Mouse (Mus musculus) liver, embryonic 12.5 days (tissue): ENCODE data around the gene Hoga1. TPM values are rescaled to one million over a fixed set of nuclear protein-coding genes. Genes with fewer than 3 reads are reported as not detected.

ENCODE experiments used
- ATAC-seq: fragments of 200-750 bp; cut with Nextera tagmentation; 2 replicates; pipeline ENCODE4 v1.8.0; 2017; ENCODE audit warnings: moderate number of reproducible peaks, mild to moderate bottlenecking, moderate library complexity
- H3K27ac ChIP-seq: fragments of 300-500 bp; sonication (generic); 2 replicates; pipeline ENCODE4 v1.5.1; 2016; ENCODE audit warnings: mild to moderate bottlenecking
- H3K27me3 ChIP-seq: fragments of 300-500 bp; sonication (generic); replicated peaks from 2 replicates; pipeline ENCODE4 v1.6.1; 2016; ENCODE audit warnings: mild to moderate bottlenecking, moderate library complexity
- H3K36me3 ChIP-seq: fragments of 300-500 bp; sonication (generic); 2 replicates; pipeline ENCODE4 v1.6.1; 2016; ENCODE audit warnings: mild to moderate bottlenecking, moderate library complexity
- H3K4me1 ChIP-seq: fragments of 300-500 bp; sonication (generic); 2 replicates; pipeline ENCODE4 v1.6.1; 2016
- H3K4me2 ChIP-seq: fragments of 300-500 bp; sonication (generic); 2 replicates; pipeline ENCODE4 v1.6.1; 2016; ENCODE audit warnings: mild to moderate bottlenecking, moderate library complexity
- H3K4me3 ChIP-seq: fragments of 300-500 bp; sonication (generic); 2 replicates; pipeline ENCODE4 v1.5.1; 2016; ENCODE audit warnings: mild to moderate bottlenecking, moderate library complexity
- H3K9ac ChIP-seq: fragments of 300-500 bp; sonication (generic); 2 replicates; pipeline ENCODE4 v1.6.1; 2016; ENCODE audit warnings: mild to moderate bottlenecking, moderate library complexity
- H3K9me3 ChIP-seq: fragments of 300-500 bp; sonication (generic); replicated peaks from 2 replicates; pipeline ENCODE4 v1.6.1; 2016; ENCODE audit warnings: mild to moderate bottlenecking, moderate library complexity
- WGBS: fragments of 180-500 bp; shearing (Covaris S2); methylation state at CpG from one replicate; pipeline ENCODE4 v1.1.7; 2016; ENCODE audit not compliant: insufficient replicate concordance; 5-methylcytosine and 5-hydroxymethylcytosine counted together
- polyA plus RNA-seq: library from polyadenylated mRNA; unstranded; fragments of >200 nt; fragmentation: Nextera tagmentation; extraction: Ambion mirVana; gene quantifications from 2 replicates; pipeline ENCODE4 v1.2.1, GENCODE M21; 2016

Hoga1 gene
- 11.6 and 11.9 TPM in 2 replicates for polyA plus RNA-seq

DNA sequence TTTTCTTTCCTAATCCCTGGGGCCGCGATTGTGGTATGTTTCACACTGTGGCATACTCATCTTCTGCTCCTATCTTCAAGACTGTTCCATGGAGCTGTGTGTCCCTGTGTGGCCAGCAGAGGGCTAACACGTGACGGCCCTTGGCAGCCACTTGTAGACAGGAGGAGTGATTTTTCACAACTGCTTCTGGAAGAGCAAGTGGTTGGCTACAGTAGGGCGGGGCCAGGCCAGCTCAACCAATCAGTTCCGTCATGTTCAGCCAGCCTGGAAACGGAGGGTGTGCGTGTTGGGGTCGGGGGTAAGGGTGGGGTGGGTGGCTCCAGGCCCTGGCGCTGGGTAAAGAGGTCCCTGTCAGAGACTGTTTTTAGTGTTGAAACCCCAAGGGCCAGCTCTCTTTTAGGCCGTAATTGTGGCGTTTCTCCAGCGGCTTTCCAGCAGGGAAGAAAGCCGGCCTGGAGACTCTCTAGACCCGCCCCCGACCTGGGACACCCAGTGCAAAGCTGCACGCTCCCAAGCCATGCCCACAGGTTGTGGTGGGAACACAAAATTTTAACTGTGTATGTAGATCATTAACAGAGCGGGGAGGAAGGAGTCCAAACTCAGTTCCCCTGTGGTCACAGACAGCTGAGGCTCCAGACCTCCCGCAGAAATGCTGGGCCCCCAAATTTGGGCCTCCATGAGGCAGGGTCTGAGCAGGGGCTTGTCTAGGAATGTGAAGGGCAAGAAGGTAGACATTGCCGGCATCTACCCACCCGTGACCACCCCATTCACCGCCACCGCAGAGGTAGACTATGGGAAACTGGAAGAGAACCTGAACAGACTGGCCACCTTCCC is at the start of gene Hoga1:
Hoga1 (plus strand) TSS at position 342 of the 834 bp plus-strand sequence.
- H3K4me1 ChIP-seq, result 0 out of 2 replicates have a peak, but pooled peaks cover 7% of the 10 kb centered on the region
- peaks cover 24% of the 10 kb centered on the region for H3K27me3 ChIP-seq
- peak within 1 kb of the TSS; percentile 62 for H3K4me2 ChIP-seq
- no peaks in the 10 kb centered on the region for H3K9me3 ChIP-seq
- peak within 1 kb of the TSS; percentile 14; the same call in 1 of the 2 replicates for H3K9ac ChIP-seq
- H3K36me3 ChIP-seq, result no peaks in the 10 kb centered on the region
- peak within 1 kb of the TSS; percentile 20; the same call in 1 of the 2 replicates for H3K27ac ChIP-seq
- WGBS, result 16% methylated on average over 23 of the region's 23 CpGs
- H3K4me3 ChIP-seq, result peak within 1 kb of the TSS; percentile 42
- peak; percentile 81 for ATAC-seq

DNA sequence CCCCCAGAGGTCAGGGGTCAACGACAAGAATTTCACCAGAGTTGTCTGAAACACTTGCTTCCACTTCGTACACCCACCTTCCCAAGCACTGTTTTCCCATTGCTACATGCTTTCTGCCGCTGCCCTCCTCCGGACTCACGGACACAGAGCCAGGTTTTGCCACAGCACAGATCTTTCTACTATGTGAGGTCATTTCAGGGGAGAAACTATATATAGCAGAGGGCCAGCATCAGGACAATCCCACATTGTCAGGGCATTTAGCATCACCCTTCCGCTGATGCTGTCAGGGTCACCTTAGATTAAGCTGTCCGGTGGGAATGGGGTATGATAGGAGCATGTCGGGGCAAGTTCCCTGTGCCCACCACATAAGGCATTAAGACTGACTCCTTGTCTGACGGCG is 48.3 kb upstream of the Hoga1 start:
- WGBS, result 80% methylated on average over 10 of the region's 10 CpGs
- H3K36me3 ChIP-seq, result no peaks in the 10 kb centered on the region
- no peaks in the 10 kb centered on the region for H3K9me3 ChIP-seq
- no peak overlapping the region for H3K4me3 ChIP-seq
- ATAC-seq, result no peak
- H3K4me2 ChIP-seq, result no peak overlapping the region
- H3K27me3 ChIP-seq, result no peaks in the 10 kb centered on the region
- H3K27ac ChIP-seq, result no peak overlapping the region
- no peak overlapping the region for H3K9ac ChIP-seq
- peaks cover 33% of the 10 kb centered on the region for H3K4me1 ChIP-seq

DNA sequence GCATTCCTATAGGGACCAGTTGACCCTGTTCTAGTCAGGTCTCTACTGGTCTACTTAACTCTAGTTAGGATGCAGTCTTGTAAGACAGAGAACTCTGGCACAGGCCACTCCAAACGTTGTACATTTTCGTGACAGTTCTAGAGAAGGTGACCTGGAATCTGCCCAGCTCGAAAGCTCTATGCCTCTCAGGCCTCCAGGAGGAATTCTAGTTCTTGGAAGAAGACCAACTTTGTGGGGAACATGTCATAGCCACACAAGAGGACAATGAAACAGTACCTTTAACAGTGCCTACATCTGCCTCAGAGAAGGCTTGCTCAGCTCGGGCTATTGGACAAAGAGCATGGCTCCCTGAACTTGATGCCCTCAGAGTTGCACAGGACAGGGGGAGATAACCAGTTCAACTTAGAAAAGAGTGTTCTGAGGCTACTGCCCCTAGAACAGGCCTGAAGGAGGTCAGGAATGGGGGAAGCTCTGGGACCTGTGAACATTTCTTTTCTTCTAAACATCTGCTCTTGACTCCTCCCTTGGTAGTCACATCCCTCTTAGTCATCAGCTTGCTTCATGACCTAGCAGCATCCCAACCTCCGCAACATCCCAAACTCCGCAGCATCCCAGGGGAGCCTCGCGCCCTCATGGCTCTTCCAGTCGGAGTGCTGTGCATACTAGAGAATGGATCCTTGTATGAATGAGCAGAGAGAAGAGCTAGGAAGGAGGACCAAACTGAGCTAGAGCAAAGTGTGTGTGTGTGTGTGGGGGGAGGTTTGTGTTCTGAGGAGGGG is 46.5 kb upstream of the Hoga1 start:
- Histone ChIP-seq H3K27me3 (no peaks in the 10 kb centered on the region), H3K4me2 (no peak overlapping the region), H3K36me3 (no peaks in the 10 kb centered on the region), H3K9me3 (no peaks in the 10 kb centered on the region), H3K9ac (no peak overlapping the region), H3K4me3 (no peak overlapping the region), H3K27ac (no peak overlapping the region), H3K4me1 (peaks cover 26% of the 10 kb centered on the region)
- ATAC-seq, result no peak
- WGBS, result 73% methylated on average over 9 of the region's 9 CpGs

DNA sequence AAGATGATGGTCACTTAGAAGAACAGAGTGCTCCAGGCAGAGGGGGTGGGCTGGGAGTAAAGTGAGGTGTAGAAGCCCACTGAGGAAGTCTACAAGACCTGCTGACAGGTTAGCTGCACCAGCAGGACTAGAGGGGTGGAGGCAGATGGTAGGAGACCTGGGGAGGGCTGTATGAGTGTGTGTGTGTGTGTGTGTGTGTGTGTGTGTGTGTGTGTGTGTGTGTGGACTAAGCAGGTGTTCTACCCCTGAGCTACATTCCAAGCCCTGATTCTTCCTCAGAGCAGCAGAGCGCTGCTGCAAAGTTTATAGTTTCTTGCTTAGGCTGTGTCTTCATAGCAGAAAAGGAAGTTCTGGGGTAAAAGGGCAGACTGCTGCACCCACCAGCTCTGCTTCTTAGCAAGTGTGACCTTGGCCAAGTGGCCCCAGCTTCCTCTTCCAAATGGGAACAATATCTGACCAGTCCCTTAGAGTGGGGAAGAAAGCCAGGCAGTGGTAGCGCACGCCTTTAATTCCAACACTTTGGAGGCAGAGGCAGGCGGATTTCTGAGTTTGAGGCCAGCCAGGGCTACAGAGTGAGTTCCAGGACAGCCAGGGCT is 45.6 kb upstream of the Hoga1 start:
- no peak overlapping the region for H3K4me2 ChIP-seq
- no peak overlapping the region for H3K4me3 ChIP-seq
- H3K4me1 ChIP-seq, result peaks cover 28% of the 10 kb centered on the region
- 48% methylated on average over 4 of the region's 4 CpGs for WGBS
- H3K27me3 ChIP-seq, result no peaks in the 10 kb centered on the region
- no peak overlapping the region; the same call in 1 of the 2 replicates for H3K27ac ChIP-seq
- no peaks in the 10 kb centered on the region for H3K36me3 ChIP-seq
- no peak overlapping the region for H3K9ac ChIP-seq
- ATAC-seq, result no peak
- no peaks in the 10 kb centered on the region for H3K9me3 ChIP-seq

DNA sequence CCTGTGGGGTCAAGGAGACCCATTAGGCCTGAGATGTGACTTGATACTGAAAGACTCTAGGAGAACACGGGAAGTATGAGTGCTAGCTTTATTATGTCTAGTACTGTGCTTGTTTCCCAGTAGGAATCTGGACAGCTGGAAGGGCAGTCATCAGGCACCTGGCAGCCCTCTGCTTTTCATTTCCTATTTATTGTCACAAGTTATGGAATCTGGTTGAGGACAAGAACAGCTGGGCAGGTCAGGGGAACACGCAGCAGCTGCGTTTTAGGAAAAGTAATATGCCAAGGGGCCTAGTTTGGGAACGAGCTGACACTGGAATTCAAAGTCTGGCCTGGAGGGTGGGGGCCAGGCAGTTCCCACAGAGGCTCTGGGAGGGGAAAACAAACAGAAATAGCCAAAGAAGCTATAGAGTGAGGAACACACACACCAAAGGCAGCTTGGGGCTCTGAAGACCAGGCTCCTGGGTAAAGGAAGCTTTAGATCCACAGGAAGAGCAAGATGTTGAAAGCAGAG is 44.9 kb upstream of the Hoga1 start:
- Histone ChIP-seq H3K36me3 (no peaks in the 10 kb centered on the region), H3K4me3 (no peak overlapping the region), H3K4me1 (peaks cover 35% of the 10 kb centered on the region), H3K4me2 (no peak overlapping the region), H3K27ac (peak overlapping the region; percentile 20), H3K9ac (no peak overlapping the region), H3K9me3 (no peaks in the 10 kb centered on the region), H3K27me3 (no peaks in the 10 kb centered on the region)
- WGBS, result 56% methylated on average over 4 of the region's 4 CpGs
- no peak for ATAC-seq

DNA sequence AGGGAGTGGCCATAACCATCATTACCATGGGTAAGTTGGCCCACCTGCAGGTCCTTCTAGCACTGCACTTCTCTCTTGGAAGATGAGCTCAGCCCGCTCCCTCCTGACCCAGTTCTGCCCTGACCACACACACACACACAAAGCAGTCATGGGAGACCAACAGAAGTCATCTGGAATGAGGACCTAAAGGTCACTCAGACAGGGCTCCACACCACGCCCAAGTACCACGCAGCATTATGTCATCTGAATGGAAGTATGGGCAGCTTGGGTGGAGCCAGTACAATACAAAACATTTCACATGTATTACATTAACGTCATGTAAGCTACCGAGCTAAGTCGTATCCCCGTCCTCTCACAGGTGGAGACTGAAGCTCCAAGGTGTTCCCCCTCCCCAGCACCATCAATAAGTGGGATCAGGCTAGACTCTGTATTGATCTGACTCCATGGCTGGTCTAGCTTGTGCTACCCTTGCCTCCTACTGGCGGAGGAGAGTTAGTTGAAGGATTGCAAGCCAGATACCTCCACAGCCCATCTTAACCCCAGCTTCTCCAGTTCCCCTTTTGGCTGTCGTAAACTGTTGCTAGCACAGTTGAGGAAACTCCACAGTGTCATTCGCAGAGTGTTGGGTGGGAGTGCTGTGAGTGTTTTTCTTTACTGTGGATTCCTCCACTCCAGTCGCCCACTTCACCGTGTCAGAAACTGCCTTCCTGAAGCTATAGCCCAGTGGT is 44.0 kb upstream of the Hoga1 start:
- Histone ChIP-seq H3K9me3 (no peaks in the 10 kb centered on the region), H3K4me1 (peaks cover 44% of the 10 kb centered on the region), H3K4me2 (no peak overlapping the region), H3K27ac (peak overlapping the region; percentile 20; the same call in 1 of the 2 replicates), H3K9ac (no peak overlapping the region), H3K36me3 (no peaks in the 10 kb centered on the region), H3K4me3 (no peak overlapping the region), H3K27me3 (no peaks in the 10 kb centered on the region)
- no peak for ATAC-seq
- 68% methylated on average over 12 of the region's 12 CpGs for WGBS

DNA sequence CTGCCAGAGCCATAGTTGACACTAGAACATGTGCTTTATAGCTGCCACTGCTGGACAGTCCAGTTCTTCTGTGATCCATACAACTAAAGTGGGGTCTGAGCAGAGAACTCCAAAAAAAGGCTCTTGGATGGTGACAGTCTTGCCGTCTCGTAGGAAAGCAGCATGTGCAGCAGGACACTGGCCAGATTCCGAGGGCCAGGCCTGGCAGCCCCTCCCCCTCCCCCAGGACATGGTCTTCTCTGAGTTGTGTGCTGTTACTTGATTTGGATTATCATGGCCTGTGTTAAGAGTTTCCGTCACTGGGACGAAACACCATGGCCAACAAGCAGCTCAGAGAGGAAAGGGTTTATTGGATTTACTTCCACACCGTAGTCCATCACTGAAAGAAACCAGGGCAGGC is 41.2 kb upstream of the Hoga1 start:
- 53% methylated on average over 6 of the region's 6 CpGs for WGBS
- Histone ChIP-seq H3K4me1 (peaks cover 51% of the 10 kb centered on the region), H3K27me3 (no peaks in the 10 kb centered on the region), H3K36me3 (no peaks in the 10 kb centered on the region), H3K4me2 (no peak overlapping the region), H3K9me3 (no peaks in the 10 kb centered on the region), H3K4me3 (no peak overlapping the region), H3K27ac (no peak overlapping the region), H3K9ac (no peak overlapping the region)
- no peak for ATAC-seq

DNA sequence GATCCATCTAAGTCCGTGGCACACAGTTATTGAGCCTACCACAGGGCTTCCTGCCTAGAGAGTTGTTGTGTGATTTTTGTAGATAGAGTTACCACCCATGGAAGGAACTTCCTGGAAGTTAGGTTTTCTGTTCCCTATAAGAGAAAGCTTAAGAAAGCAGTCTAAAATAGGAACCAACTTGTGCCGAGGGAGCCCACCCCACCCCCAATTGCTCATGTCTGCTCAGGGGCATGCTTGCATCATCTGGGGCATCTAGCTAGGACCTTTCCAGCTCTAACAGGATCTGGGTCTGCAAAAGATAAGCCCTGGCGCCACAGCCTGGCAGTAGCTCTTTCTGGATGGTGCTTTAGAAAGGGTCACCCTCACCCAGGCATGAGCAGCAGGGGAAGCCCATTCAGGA is 39.8 kb upstream of the Hoga1 start:
- peaks cover 39% of the 10 kb centered on the region for H3K4me1 ChIP-seq
- H3K4me3 ChIP-seq, result no peak overlapping the region
- ATAC-seq, result no peak
- H3K9me3 ChIP-seq, result no peaks in the 10 kb centered on the region
- no peak overlapping the region; the same call in 1 of the 2 replicates for H3K4me2 ChIP-seq
- no peaks in the 10 kb centered on the region for H3K27me3 ChIP-seq
- peak overlapping the region; percentile 18; the same call in 1 of the 2 replicates for H3K27ac ChIP-seq
- WGBS, result 18% methylated on average over 3 of the region's 3 CpGs
- no peak overlapping the region for H3K9ac ChIP-seq
- no peaks in the 10 kb centered on the region for H3K36me3 ChIP-seq

DNA sequence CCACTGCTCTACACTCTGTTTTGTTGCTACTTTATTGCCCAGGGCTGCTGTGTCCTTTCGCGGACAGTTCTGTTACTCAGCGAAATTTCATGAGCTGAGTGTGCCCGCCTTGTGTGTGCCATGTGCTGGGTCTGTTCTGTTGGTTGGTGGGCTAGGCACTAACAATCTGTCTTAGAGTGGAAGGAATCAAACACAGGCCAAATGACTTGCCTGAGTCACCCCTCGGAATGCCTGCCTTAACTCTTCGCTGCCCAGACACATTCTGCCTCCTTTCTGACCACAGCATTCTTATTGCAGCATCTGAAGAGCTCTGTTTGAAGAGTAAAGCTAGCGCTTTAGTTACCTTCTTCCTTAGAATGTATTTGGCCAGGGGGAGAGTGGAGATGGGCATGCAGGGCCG is 38.8 kb upstream of the Hoga1 start:
- H3K4me3 ChIP-seq, result no peak overlapping the region
- no peak overlapping the region for H3K27ac ChIP-seq
- no peaks in the 10 kb centered on the region for H3K9me3 ChIP-seq
- no peak overlapping the region for H3K9ac ChIP-seq
- no peak for ATAC-seq
- WGBS, result 60% methylated on average over 8 of the region's 8 CpGs
- peaks cover 29% of the 10 kb centered on the region for H3K4me1 ChIP-seq
- no peaks in the 10 kb centered on the region for H3K27me3 ChIP-seq
- no peaks in the 10 kb centered on the region for H3K36me3 ChIP-seq
- H3K4me2 ChIP-seq, result no peak overlapping the region

DNA sequence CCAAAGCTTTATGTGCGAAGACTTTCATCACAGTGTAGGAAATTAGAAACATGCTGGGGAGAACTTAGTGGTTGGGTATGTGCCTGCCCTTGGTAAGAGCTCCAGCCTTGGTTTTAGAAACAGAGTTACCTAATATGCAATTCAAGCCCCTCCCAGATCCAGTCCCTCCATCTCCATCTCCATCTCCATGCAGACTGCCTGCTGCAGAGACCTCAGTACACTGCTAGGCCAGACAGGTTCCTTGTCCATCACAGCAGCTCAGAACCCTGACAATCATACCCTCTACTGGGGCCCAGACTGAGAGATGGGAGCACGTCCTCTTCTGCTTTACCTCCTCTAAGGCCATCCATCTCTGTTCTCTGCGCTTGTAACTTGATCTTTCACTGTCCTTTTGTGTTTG is 36.8 kb upstream of the Hoga1 start:
- no peak overlapping the region for H3K4me2 ChIP-seq
- ATAC-seq, result no peak
- H3K9me3 ChIP-seq, result no peaks in the 10 kb centered on the region
- H3K4me3 ChIP-seq, result no peak overlapping the region
- WGBS, result 52% methylated on average over 3 of the region's 3 CpGs
- H3K4me1 ChIP-seq, result peaks cover 29% of the 10 kb centered on the region
- H3K36me3 ChIP-seq, result 0 out of 2 replicates have a peak, but pooled peaks cover 5% of the 10 kb centered on the region
- no peaks in the 10 kb centered on the region for H3K27me3 ChIP-seq
- H3K9ac ChIP-seq, result no peak overlapping the region
- no peak overlapping the region for H3K27ac ChIP-seq

DNA sequence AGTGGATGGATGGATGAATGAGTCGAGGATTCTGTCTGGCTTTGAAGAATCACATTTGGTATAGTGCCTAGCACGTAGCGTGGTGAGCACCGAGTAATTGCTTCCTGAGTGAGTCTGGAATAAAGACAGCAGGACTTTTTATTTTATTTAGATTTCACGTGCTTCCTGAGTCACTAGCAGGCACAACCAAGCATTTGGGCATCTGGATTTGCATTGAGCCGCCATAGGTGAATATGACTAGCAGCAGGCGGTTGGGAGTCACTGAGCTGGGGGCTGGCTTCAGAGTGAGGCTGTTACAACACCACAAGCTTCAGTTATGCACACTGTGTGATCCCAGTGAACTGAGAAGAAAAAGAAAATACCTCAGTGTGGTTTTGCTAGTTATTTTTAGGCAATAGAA is 36.3 kb upstream of the Hoga1 start:
- H3K4me3 ChIP-seq, result no peak overlapping the region
- H3K36me3 ChIP-seq, result 0 out of 2 replicates have a peak, but pooled peaks cover 5% of the 10 kb centered on the region
- no peak overlapping the region for H3K4me2 ChIP-seq
- H3K4me1 ChIP-seq, result peaks cover 29% of the 10 kb centered on the region
- 68% methylated on average over 7 of the region's 7 CpGs for WGBS
- no peaks in the 10 kb centered on the region for H3K9me3 ChIP-seq
- no peak overlapping the region for H3K27ac ChIP-seq
- no peak for ATAC-seq
- H3K27me3 ChIP-seq, result no peaks in the 10 kb centered on the region
- no peak overlapping the region for H3K9ac ChIP-seq
